Mouse (Mus musculus): ENCODE data around the gene Naa60. TPM values are rescaled to one million over a fixed set of nuclear protein-coding genes. Genes with fewer than 3 reads are reported as not detected.

Gene Naa60
- polyA plus RNA-seq, 1 experiment from 2014 or later: 58.4 TPM

- WGBS: 2% methylated on average over 16 of the region's 16 CpGs
- Histone ChIP-seq H3K9ac (ENCODE audit: low read depth, low read length) (peak overlapping the region; percentile 63), H3K4me2 (replicated peaks; ENCODE audit: low read depth, low read length) (peak overlapping the region; percentile 62), H3K36me3 (ENCODE audit: control insufficient read depth, insufficient read depth, low read length) (peaks cover 15% of the 10 kb centered on the region; the same call in 1 of the 2 replicates), H3K27ac (ENCODE audit: low read depth, low read length) (no peak overlapping the region), H3K4me1 (ENCODE audit: control insufficient read depth, insufficient read depth, low read length) (0 out of 2 replicates have a peak, but pooled peaks cover 8% of the 10 kb centered on the region), H3K4me3 (ENCODE audit: low read length) (peak overlapping the region; percentile 57), H3K9me3 (ENCODE audit: control insufficient read depth, low read length) (no peaks in the 10 kb centered on the region), H3K27me3 (ENCODE audit: control insufficient read depth, insufficient read depth, low read length) (no peaks in the 10 kb centered on the region)
- ATAC-seq (ENCODE audit: low FRiP score, low TSS enrichment): peak; percentile 11
Measured at GRCm38 (mm10) chr16:3871815-3872214, 360 bp upstream of the Naa60 start.

GRCm38 (mm10) chr16:3876346-3876745, 4.2 kb downstream of the Naa60 start:
- Histone ChIP-seq H3K36me3 (ENCODE audit: control insufficient read depth, insufficient read depth, low read length) (peaks cover 2% of the 10 kb centered on the region; the same call in 1 of the 2 replicates), H3K27ac (ENCODE audit: low read depth, low read length) (no peak overlapping the region), H3K4me3 (ENCODE audit: low read length) (no peak overlapping the region), H3K9me3 (ENCODE audit: control insufficient read depth, low read length) (no peaks in the 10 kb centered on the region), H3K27me3 (ENCODE audit: control insufficient read depth, insufficient read depth, low read length) (no peaks in the 10 kb centered on the region), H3K4me2 (replicated peaks; ENCODE audit: low read depth, low read length) (no peak overlapping the region), H3K9ac (ENCODE audit: low read depth, low read length) (no peak overlapping the region), H3K4me1 (ENCODE audit: control insufficient read depth, insufficient read depth, low read length) (0 out of 2 replicates have a peak, but pooled peaks cover 3% of the 10 kb centered on the region)
- 95% methylated on average over 4 of the region's 4 CpGs for WGBS
- no peak for ATAC-seq (ENCODE audit: low FRiP score, low TSS enrichment)

GRCm38 (mm10) chr16:3884201-3885064, 12.3 kb downstream of the Naa60 start, which contains the start of the genes Zfp597 and Gm20695:
TSS of gene Zfp597 (minus strand) at chr16:3884561.
TSS of gene Gm20695 (plus strand) at chr16:3884648.
- peak within 1 kb of the TSS; percentile 90 for H3K9ac ChIP-seq (ENCODE audit: low read depth, low read length)
- ATAC-seq (ENCODE audit: low FRiP score, low TSS enrichment): peak; percentile 99
- H3K4me2 ChIP-seq (replicated peaks; ENCODE audit: low read depth, low read length): peak within 1 kb of the TSS; percentile 75
- peak within 1 kb of the TSS; percentile 86 for H3K27ac ChIP-seq (ENCODE audit: low read depth, low read length)
- no peaks in the 10 kb centered on the region for H3K27me3 ChIP-seq (ENCODE audit: control insufficient read depth, insufficient read depth, low read length)
- H3K9me3 ChIP-seq (ENCODE audit: control insufficient read depth, low read length): no peaks in the 10 kb centered on the region
- H3K4me1 ChIP-seq (ENCODE audit: control insufficient read depth, insufficient read depth, low read length): peaks cover 7% of the 10 kb centered on the region; the same call in 1 of the 2 replicates
- peak within 1 kb of the TSS; percentile 94 for H3K4me3 ChIP-seq (ENCODE audit: low read length)
- under 1% methylated on average over 84 of the region's 88 CpGs for WGBS
- no peaks in the 10 kb centered on the region for H3K36me3 ChIP-seq (ENCODE audit: control insufficient read depth, insufficient read depth, low read length)

- ATAC-seq (ENCODE audit: low FRiP score, low TSS enrichment): peak; percentile 13; the same call in 1 of the 2 replicates
- H3K9ac ChIP-seq (ENCODE audit: low read depth, low read length): peak overlapping the region; percentile 90
- H3K36me3 ChIP-seq (ENCODE audit: control insufficient read depth, insufficient read depth, low read length): no peaks in the 10 kb centered on the region
- H3K4me2 ChIP-seq (replicated peaks; ENCODE audit: low read depth, low read length): peak overlapping the region; percentile 75
- H3K9me3 ChIP-seq (ENCODE audit: control insufficient read depth, low read length): no peaks in the 10 kb centered on the region
- peaks cover 7% of the 10 kb centered on the region; the same call in 1 of the 2 replicates for H3K4me1 ChIP-seq (ENCODE audit: control insufficient read depth, insufficient read depth, low read length)
- H3K27ac ChIP-seq (ENCODE audit: low read depth, low read length): peak overlapping the region; percentile 86
- H3K4me3 ChIP-seq (ENCODE audit: low read length): peak overlapping the region; percentile 94
- under 1% methylated on average over 10 of the region's 10 CpGs for WGBS
- H3K27me3 ChIP-seq (ENCODE audit: control insufficient read depth, insufficient read depth, low read length): no peaks in the 10 kb centered on the region
Measured at GRCm38 (mm10) chr16:3885065-3885670, 13.0 kb downstream of the Naa60 start.

GRCm38 (mm10) chr16:3891621-3892295, 19.6 kb downstream of the Naa60 start:
- H3K9me3 ChIP-seq (ENCODE audit: control insufficient read depth, low read length): no peaks in the 10 kb centered on the region
- no peak overlapping the region for H3K4me3 ChIP-seq (ENCODE audit: low read length)
- H3K4me2 ChIP-seq (replicated peaks; ENCODE audit: low read depth, low read length): no peak overlapping the region
- H3K27ac ChIP-seq (ENCODE audit: low read depth, low read length): no peak overlapping the region
- ATAC-seq (ENCODE audit: low FRiP score, low TSS enrichment): no peak
- 92% methylated on average over 14 of the region's 14 CpGs for WGBS
- no peaks in the 10 kb centered on the region for H3K27me3 ChIP-seq (ENCODE audit: control insufficient read depth, insufficient read depth, low read length)
- H3K36me3 ChIP-seq (ENCODE audit: control insufficient read depth, insufficient read depth, low read length): 0 out of 2 replicates have a peak, but pooled peaks cover 4% of the 10 kb centered on the region
- H3K9ac ChIP-seq (ENCODE audit: low read depth, low read length): no peak overlapping the region
- no peaks in the 10 kb centered on the region for H3K4me1 ChIP-seq (ENCODE audit: control insufficient read depth, insufficient read depth, low read length)

- no peak for ATAC-seq (ENCODE audit: low FRiP score, low TSS enrichment)
- Histone ChIP-seq H3K4me2 (replicated peaks; ENCODE audit: low read depth, low read length) (no peak overlapping the region), H3K27me3 (ENCODE audit: control insufficient read depth, insufficient read depth, low read length) (no peaks in the 10 kb centered on the region), H3K4me1 (ENCODE audit: control insufficient read depth, insufficient read depth, low read length) (no peaks in the 10 kb centered on the region), H3K36me3 (ENCODE audit: control insufficient read depth, insufficient read depth, low read length) (peaks cover 19% of the 10 kb centered on the region), H3K4me3 (ENCODE audit: low read length) (no peak overlapping the region), H3K9ac (ENCODE audit: low read depth, low read length) (no peak overlapping the region), H3K27ac (ENCODE audit: low read depth, low read length) (no peak overlapping the region), H3K9me3 (ENCODE audit: control insufficient read depth, low read length) (no peaks in the 10 kb centered on the region)
- 53% methylated on average over 3 of the region's 3 CpGs for WGBS
Measured at GRCm38 (mm10) chr16:3893739-3894138, 21.6 kb downstream of the Naa60 start.

GRCm38 (mm10) chr16:3895173-3895792, 23.1 kb downstream of the Naa60 start:
- no peak overlapping the region for H3K4me3 ChIP-seq (ENCODE audit: low read length)
- H3K4me1 ChIP-seq (ENCODE audit: control insufficient read depth, insufficient read depth, low read length): no peaks in the 10 kb centered on the region
- no peak overlapping the region for H3K4me2 ChIP-seq (replicated peaks; ENCODE audit: low read depth, low read length)
- ATAC-seq (ENCODE audit: low FRiP score, low TSS enrichment): no peak
- no peaks in the 10 kb centered on the region for H3K9me3 ChIP-seq (ENCODE audit: control insufficient read depth, low read length)
- peak overlapping the region; percentile 9; the same call in 1 of the 2 replicates for H3K27ac ChIP-seq (ENCODE audit: low read depth, low read length)
- H3K27me3 ChIP-seq (ENCODE audit: control insufficient read depth, insufficient read depth, low read length): no peaks in the 10 kb centered on the region
- WGBS: 67% methylated on average over 9 of the region's 9 CpGs
- H3K36me3 ChIP-seq (ENCODE audit: control insufficient read depth, insufficient read depth, low read length): peaks cover 35% of the 10 kb centered on the region
- H3K9ac ChIP-seq (ENCODE audit: low read depth, low read length): no peak overlapping the region

- no peak overlapping the region for H3K27ac ChIP-seq (ENCODE audit: low read depth, low read length)
- H3K9ac ChIP-seq (ENCODE audit: low read depth, low read length): no peak overlapping the region
- H3K9me3 ChIP-seq (ENCODE audit: control insufficient read depth, low read length): no peaks in the 10 kb centered on the region
- H3K4me3 ChIP-seq (ENCODE audit: low read length): no peak overlapping the region
- H3K36me3 ChIP-seq (ENCODE audit: control insufficient read depth, insufficient read depth, low read length): peaks cover 42% of the 10 kb centered on the region
- no peaks in the 10 kb centered on the region for H3K27me3 ChIP-seq (ENCODE audit: control insufficient read depth, insufficient read depth, low read length)
- H3K4me2 ChIP-seq (replicated peaks; ENCODE audit: low read depth, low read length): no peak overlapping the region
- 80% methylated on average over 6 of the region's 6 CpGs for WGBS
- H3K4me1 ChIP-seq (ENCODE audit: control insufficient read depth, insufficient read depth, low read length): no peaks in the 10 kb centered on the region
- no peak for ATAC-seq (ENCODE audit: low FRiP score, low TSS enrichment)
Measured at GRCm38 (mm10) chr16:3896046-3896445, 23.9 kb downstream of the Naa60 start.
